8 mouse cellular contexts compared by ENCODE assay signal in genomic region chr9:106531833-106532232, GRCm38 (mm10). TPM values are rescaled to one million over a fixed set of nuclear protein-coding genes. Genes with fewer than 3 reads are reported as not detected.
DNase-seq lines count a peak whose midpoint lies in the region; ATAC-seq and TF ChIP-seq lines count a peak whose summit lies in the region.

No protein-coding gene starts in this region.

- H3K27me3 ChIP-seq in Patski = peaks cover 4% of the 10 kb centered on the region

- in situ Hi-C loops in Patski (cut with MboI; ENCODE audit: low pct_unique_long_range_greater_than_20kb) = no loop called here

- peak; percentile 5 to 39 for DNase-seq in adrenal gland, adult (ENCODE audit: inconsistent age in 2 of 2, low spot score in 1 of 2)
- DNase-seq in adrenal gland, adult 8-10 months = no peak
- peak; percentile 16 for DNase-seq in layer of hippocampus, adult 11-12 months (ENCODE audit: low spot score)
- DNase-seq in layer of hippocampus, adult 8-10 months (ENCODE audit: low spot score in 2 of 2) = no peak
- peak; percentile 4 for DNase-seq in Patski (ENCODE audit: low read depth, low spot score)
- DNase-seq in fibroblast of lung, adult 2 months (ENCODE audit: low read depth) = peak; percentile 22
- no peak for DNase-seq in spleen, postnatal 36 days (ENCODE audit: low spot score in 2 of 2)

- POLR2A ChIA-PET in Patski (lab: Charles Lee) = no interaction called here

- peak; percentile 98 for TF ChIP-seq CTCF in Patski (IDR thresholded peaks at IDR 0.05)

- CTCF ChIA-PET in Patski (lab: Charles Lee) = interaction anchor here (0.7 to 2.2 kb wide), 8 partner anchors 9 to 111 kb away, joined by 3 to 6 read pairs (median 3); no protein-coding TSS in a partner anchor

- ATAC-seq in Patski = peak; percentile 67
- peak; percentile 98 for ATAC-seq in megakaryocyte-erythroid progenitor cell, adult 5-6 weeks (replicated peaks; ENCODE audit: low FRiP score, low TSS enrichment, poor library complexity, severe bottlenecking)

RNA-seq across cellular contexts. Expression of gene Iqcf5, which starts 17.5 kb away (rescaled TPM):
- not detected for total RNA-seq in adrenal gland, adult 8-10 months (2022)
- not detected for total RNA-seq in layer of hippocampus, adult 8-10 months (2022)
- not detected for polyA plus RNA-seq in Patski (2021)
- not detected in 2 replicates for total RNA-seq in megakaryocyte-erythroid progenitor cell, adult 5-6 weeks (2014; fragmentation: Nextera tagmentation)
- not detected in 2 replicates for total RNA-seq in megakaryocyte-erythroid progenitor cell, adult 5-6 weeks (2017)

RNA-seq across cellular contexts. Expression of gene Iqcf3, which starts 29.6 kb away (rescaled TPM):
- not detected for total RNA-seq in adrenal gland, adult 8-10 months (2022)
- not detected for total RNA-seq in layer of hippocampus, adult 8-10 months (2022)
- polyA plus RNA-seq in Patski (2021) = not detected
- total RNA-seq in megakaryocyte-erythroid progenitor cell, adult 5-6 weeks (2014; fragmentation: Nextera tagmentation) = not detected in 2 replicates
- total RNA-seq in megakaryocyte-erythroid progenitor cell, adult 5-6 weeks (2017) = not detected in 2 replicates

RNA-seq across cellular contexts. Expression of gene Iqcf1, which starts 32.1 kb away (rescaled TPM):
- not detected for total RNA-seq in adrenal gland, adult 8-10 months (2022)
- total RNA-seq in layer of hippocampus, adult 8-10 months (2022) = not detected
- not detected for polyA plus RNA-seq in Patski (2021)
- total RNA-seq in megakaryocyte-erythroid progenitor cell, adult 5-6 weeks (2014; fragmentation: Nextera tagmentation) = not detected in 2 replicates
- total RNA-seq in megakaryocyte-erythroid progenitor cell, adult 5-6 weeks (2017) = not detected in 2 replicates

RNA-seq across cellular contexts. Expression of gene Iqcf4, which starts 39.0 kb away (rescaled TPM):
- not detected for total RNA-seq in adrenal gland, adult 8-10 months (2022)
- not detected for total RNA-seq in layer of hippocampus, adult 8-10 months (2022)
- not detected for polyA plus RNA-seq in Patski (2021)
- total RNA-seq in megakaryocyte-erythroid progenitor cell, adult 5-6 weeks (2014; fragmentation: Nextera tagmentation) = not detected in 2 replicates
- total RNA-seq in megakaryocyte-erythroid progenitor cell, adult 5-6 weeks (2017) = not detected in 2 replicates

RNA-seq across cellular contexts. Expression of gene Parp3, which starts 55.1 kb away (rescaled TPM):
- total RNA-seq in adrenal gland, adult 8-10 months (2022) = 10 to 100 TPM; 40.6 to 86.0 (median 52.7) TPM
- 10 to 100 TPM in 1 of 4 experiments, 1 to 10 TPM in 3; 6.0 to 10.9 (median 7.4) TPM for total RNA-seq in layer of hippocampus, adult 8-10 months (2022)
- polyA plus RNA-seq in Patski (2021) = 58.0 TPM
- total RNA-seq in megakaryocyte-erythroid progenitor cell, adult 5-6 weeks (2014; fragmentation: Nextera tagmentation) = 2.2 and 2.5 TPM in 2 replicates
- total RNA-seq in megakaryocyte-erythroid progenitor cell, adult 5-6 weeks (2017) = 2.0 and 4.2 TPM in 2 replicates

Comparison
In these comparisons a context has a peak if more than half of its experiments do, and no peak if none do; other contexts are left out.
1. DNase-seq: peak in adrenal gland, adult (2 of 2), layer of hippocampus, adult 11-12 months (single experiment), Patski (single experiment) and fibroblast of lung, adult 2 months (single experiment); none in adrenal gland, adult 8-10 months (single experiment), layer of hippocampus, adult 8-10 months (0 of 2) and spleen, postnatal 36 days (0 of 2).